Mouse (Mus musculus) adrenal gland, postnatal 36 days (tissue): ENCODE measurements around the gene Nbl1. TPM values are rescaled to one million over a fixed set of nuclear protein-coding genes. Genes with fewer than 3 reads are reported as not detected.

ENCODE experiments used
- total RNA-seq, 2 experiments: library from RNA; stranded (reverse); gene quantifications; 2 replicates each; pipeline ENCODE4 v1.2.3; 2021

The Nbl1 gene
- total RNA-seq, 2 experiments from 2014 or later = 43.2 to 45.0 TPM

Other genes starting within 250 kb of the Nbl1 start
- 10 to 100 TPM; 12.6 to 15.4 TPM for gene Pla2g5, start 229.5 kb downstream of the Nbl1 start, total RNA-seq
- gene Gm13030, start 219.0 kb downstream of the Nbl1 start, total RNA-seq = not detected
- 1 to 10 TPM; 3.3 to 4.0 TPM for gene Pla2g2e, start 215.1 kb downstream of the Nbl1 start, total RNA-seq
- gene Otud3, start 179.0 kb downstream of the Nbl1 start, total RNA-seq = 10 to 100 TPM; 10.2 to 14.4 TPM
- gene Rnf186, start 125.9 kb downstream of the Nbl1 start, total RNA-seq = not detected
- 10 to 100 TPM; 11.3 to 18.1 TPM for gene Tmco4, start 120.1 kb downstream of the Nbl1 start, total RNA-seq
- under 1 TPM; 0.16 to 0.23 TPM for gene Htr6, start 17.4 kb downstream of the Nbl1 start, total RNA-seq
- 100 to 1,000 TPM; 407 to 417 TPM for gene Minos1, start 38.1 kb upstream of the Nbl1 start, total RNA-seq
- gene Capzb, start 99.9 kb upstream of the Nbl1 start, total RNA-seq = 100 to 1,000 TPM; 379 to 391 TPM
- 1 to 10 TPM; 7.9 to 9.4 TPM for gene Pqlc2, start 217.7 kb upstream of the Nbl1 start, total RNA-seq
- gene Akr7a5, start 217.8 kb upstream of the Nbl1 start, total RNA-seq = 10 to 100 TPM; 65.8 to 69.2 TPM